Mouse (Mus musculus) MEL (cell line): Measurements from ENCODE around the gene Nipa1. TPM values are rescaled to one million over a fixed set of nuclear protein-coding genes. Genes with fewer than 3 reads are reported as not detected.
A peak's percentile ranks its signal among the peaks of the same experiment; 100 is the strongest.

Experiments used
- DNase-seq: peaks from one replicate; pipeline ENCODE4 v3.0.0; 2011; ENCODE audit warnings: low read depth, low spot score
- H3K27ac ChIP-seq: 2 replicates; pipeline ENCODE4 v1.5.1; 2012; ENCODE audit warnings: low read depth, mild to moderate bottlenecking, control low read depth, low read length, moderate library complexity; ENCODE audit not compliant: control insufficient read depth
- H3K27me3 ChIP-seq, 2 experiments: fragments of 150-350 bp in 1 of 2; sonication (generic) in 1 of 2; 2 replicates each; pipeline ENCODE4 v1.6.1; 2012; ENCODE audit warnings: low read length in 2 of 2, mild to moderate bottlenecking in 2 of 2, improper control_type of control experiment in 1 of 2, moderate library complexity in 1 of 2; ENCODE audit not compliant: insufficient read depth in 2 of 2, control insufficient read depth in 1 of 2
- H3K36me3 ChIP-seq, 2 experiments: 2 replicates each; pipeline ENCODE4 v1.6.1; 2012 to 2014; ENCODE audit warnings: low read length in 2 of 2, improper control_type of control experiment in 1 of 2, inconsistent platforms in 1 of 2, mild to moderate bottlenecking in 1 of 2; ENCODE audit not compliant: insufficient read depth in 2 of 2, control insufficient read depth in 1 of 2
- H3K4me1 ChIP-seq, 2 experiments: fragments of 150-350 bp in 1 of 2; sonication (generic) in 1 of 2; 2 replicates each; pipeline ENCODE4 v1.6.1; 2012; ENCODE audit warnings: low read length in 2 of 2, improper control_type of control experiment in 1 of 2, mild to moderate bottlenecking in 1 of 2; ENCODE audit not compliant: insufficient read depth in 2 of 2, control insufficient read depth in 1 of 2
- H3K4me3 ChIP-seq, 2 experiments: fragments of 150-350 bp in 1 of 2; sonication (generic) in 1 of 2; 2 replicates each; pipeline ENCODE4 v1.5.1; 2012; ENCODE audit warnings: low read depth in 2 of 2, low read length in 2 of 2, mild to moderate bottlenecking in 2 of 2, moderate library complexity in 2 of 2, control low read depth in 1 of 2, improper control_type of control experiment in 1 of 2; ENCODE audit not compliant: control insufficient read depth in 1 of 2, insufficient read depth in 1 of 2
- H3K79me2 ChIP-seq: 2 replicates; pipeline ENCODE4 v1.6.1; 2012; ENCODE audit warnings: mild to moderate bottlenecking, low read length, moderate library complexity; ENCODE audit not compliant: control insufficient read depth, poor library complexity, insufficient read depth
- H3K9ac ChIP-seq: 2 replicates; pipeline ENCODE4 v1.6.1; 2012; ENCODE audit warnings: low read depth, mild to moderate bottlenecking, control low read depth, low read length, moderate library complexity; ENCODE audit not compliant: control insufficient read depth, poor library complexity, severe bottlenecking
- H3K9me3 ChIP-seq: fragments of 150-350 bp; sonication (generic); replicated peaks from 2 replicates; pipeline ENCODE4 v1.6.1; 2012; ENCODE audit warnings: mild to moderate bottlenecking, low read length, improper control_type of control experiment, moderate library complexity; ENCODE audit not compliant: insufficient read depth
- E2F4 ChIP-seq: IDR thresholded peaks from 2 replicates; pipeline ENCODE4 v1.6.1; 2011; ENCODE audit warnings: low read depth, low read length, improper control_type of control experiment, borderline replicate concordance
- MAFK ChIP-seq: IDR thresholded peaks from 2 replicates; pipeline ENCODE4 v1.6.1; 2011; ENCODE audit warnings: low read depth, mild to moderate bottlenecking, low read length, improper control_type of control experiment, borderline replicate concordance
- MAX ChIP-seq: IDR thresholded peaks from 2 replicates; pipeline ENCODE4 v1.6.1; 2011; ENCODE audit warnings: low read length, improper control_type of control experiment
- MEF2A ChIP-seq: IDR thresholded peaks from 2 replicates; pipeline ENCODE4 v1.6.1; 2014; ENCODE audit warnings: low read depth, mild to moderate bottlenecking, inconsistent platforms, low read length, improper control_type of control experiment; ENCODE audit not compliant: poor library complexity, insufficient replicate concordance, severe bottlenecking; ENCODE audit errors: extremely low read depth
- MYB ChIP-seq: IDR thresholded peaks from 2 replicates; pipeline ENCODE4 v1.6.1; 2011; ENCODE audit warnings: mild to moderate bottlenecking, low read depth, low read length, improper control_type of control experiment
- MYC ChIP-seq: IDR thresholded peaks from 2 replicates; pipeline ENCODE4 v1.6.1; 2011; ENCODE audit warnings: low read depth, mild to moderate bottlenecking, low read length, improper control_type of control experiment, moderate library complexity
- NRF1 ChIP-seq: IDR thresholded peaks from 2 replicates; pipeline ENCODE4 v1.6.1; 2014; ENCODE audit warnings: low read depth, mild to moderate bottlenecking, inconsistent platforms, low read length, improper control_type of control experiment, moderate library complexity; ENCODE audit not compliant: poor library complexity, insufficient read depth, severe bottlenecking
- RCOR1 ChIP-seq: IDR thresholded peaks from 2 replicates; pipeline ENCODE4 v1.6.1; 2012; ENCODE audit warnings: low read depth, mild to moderate bottlenecking, inconsistent platforms, low read length, improper control_type of control experiment
- SIN3A ChIP-seq: IDR thresholded peaks from 2 replicates; pipeline ENCODE4 v1.6.1; 2012; ENCODE audit warnings: low read length, improper control_type of control experiment, inconsistent platforms
- SMC3 ChIP-seq: IDR thresholded peaks from 2 replicates; pipeline ENCODE4 v1.6.1; 2011; ENCODE audit warnings: low read depth, low read length, improper control_type of control experiment
- UBTF ChIP-seq: IDR thresholded peaks from 2 replicates; pipeline ENCODE4 v1.6.1; 2012; ENCODE audit warnings: low read depth, mild to moderate bottlenecking, inconsistent platforms, low read length, improper control_type of control experiment, moderate library complexity, borderline replicate concordance; ENCODE audit not compliant: insufficient read depth
- USF2 ChIP-seq, 2 experiments: IDR thresholded peaks; 2 replicates each; pipeline ENCODE4 v1.6.1; 2011 to 2012; ENCODE audit warnings: improper control_type of control experiment in 2 of 2, low read length in 2 of 2, borderline replicate concordance in 1 of 2, inconsistent platforms in 1 of 2, low read depth in 1 of 2, mild to moderate bottlenecking in 1 of 2; ENCODE audit not compliant: insufficient read depth in 1 of 2
- ZKSCAN1 ChIP-seq: IDR thresholded peaks from 2 replicates; pipeline ENCODE4 v1.6.1; 2012; ENCODE audit warnings: low read depth, mild to moderate bottlenecking, inconsistent platforms, low read length, improper control_type of control experiment, moderate library complexity
- ZMIZ1 ChIP-seq: IDR thresholded peaks from 2 replicates; pipeline ENCODE4 v1.6.1; 2012; ENCODE audit warnings: low read depth, mild to moderate bottlenecking, inconsistent platforms, low read length, improper control_type of control experiment, moderate library complexity
- polyA plus RNA-seq, 2 experiments: library from polyadenylated mRNA; stranded (reverse) in 1 of 2; unstranded in 1 of 2; fragments of >175 nt in 1 of 2; fragments of >200 nt in 1 of 2; gene quantifications; 2 replicates each; pipeline versions ENCODE4 v1.2.1 to v1.2.4; 2012; ENCODE audit warnings: low replicate concordance in 2 of 2, low read depth in 1 of 2; ENCODE audit not compliant: insufficient read length in 2 of 2, insufficient read depth in 1 of 2, missing spikeins in 1 of 2
- total RNA-seq: library from RNA; depleted of rRNA; stranded (reverse); fragments of 300-350 nt; gene quantifications from 2 replicates; pipeline ENCODE4 v1.2.3, GENCODE M21; 2012

The Nipa1 gene
- total and polyA plus RNA-seq, 3 experiments = 13.0 to 14.8 TPM; not detected in 1

DNA sequence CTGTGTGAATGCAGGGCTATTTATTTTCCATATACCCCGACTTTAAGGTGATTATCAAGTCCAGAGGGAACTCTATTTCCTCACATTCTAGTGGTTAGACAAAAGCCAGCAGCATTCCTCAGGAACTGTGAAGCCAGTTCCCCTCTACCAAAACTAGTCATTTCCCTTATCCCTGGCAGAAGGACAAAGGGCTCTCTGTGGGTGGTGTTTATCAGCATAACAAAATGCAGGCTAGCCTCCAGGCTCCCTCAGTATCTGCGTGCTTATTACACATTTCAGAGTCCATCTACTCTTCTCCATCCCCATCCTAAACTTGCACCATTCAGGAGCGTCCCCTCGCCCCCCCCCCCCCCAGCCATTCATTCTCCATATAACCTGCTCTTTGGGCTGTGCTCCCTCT, 20.8 kb downstream of the Nipa1 start:
- TF ChIP-seq SMC3 (no peak), MAFK (no peak), RCOR1 (no peak), MYB (no peak), ZKSCAN1 (no peak), MEF2A (no peak), UBTF (no peak), MYC (no peak), USF2 (IDR thresholded peaks at IDR 0.05; ENCODE audit: borderline replicate concordance in 1 of 2, insufficient read depth in 1 of 2, low read depth in 1 of 2, low read length in 2 of 2) (no peak), NRF1 (no peak)
- peak; percentile 23 for DNase-seq
- no peak overlapping the region for H3K27ac ChIP-seq

DNA sequence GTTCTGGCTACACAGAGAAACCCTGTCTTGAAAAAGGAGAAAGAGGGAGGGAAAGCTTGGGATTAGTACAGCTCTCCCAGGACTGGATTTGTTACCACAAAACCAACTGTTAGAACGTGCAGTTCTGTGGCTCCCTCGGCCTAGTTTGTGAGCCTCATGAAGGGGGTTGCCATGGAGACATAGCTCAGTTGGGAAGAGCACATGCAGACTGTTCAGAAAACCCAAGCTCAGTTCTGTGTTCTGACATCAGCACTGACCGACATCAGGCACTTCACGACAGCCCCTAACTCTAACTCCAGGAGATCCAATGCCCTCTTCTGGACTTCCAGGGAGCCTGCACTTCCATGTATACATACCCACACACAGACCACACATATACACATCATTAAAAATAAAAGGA, 24.7 kb downstream of the Nipa1 start:
- H3K4me1 ChIP-seq = no peaks in the 10 kb centered on the region
- DNase-seq = no peak
- 0 out of 4 replicates have a peak, but pooled peaks cover 0 to 1% of the 10 kb centered on the region in 2 experiments for H3K36me3 ChIP-seq
- no peak overlapping the region for H3K9ac ChIP-seq
- no peaks in the 10 kb centered on the region for H3K9me3 ChIP-seq
- no peak overlapping the region for H3K4me3 ChIP-seq
- no peaks in the 10 kb centered on the region for H3K27me3 ChIP-seq
- H3K27ac ChIP-seq = no peak overlapping the region
- H3K79me2 ChIP-seq = no peaks in the 10 kb centered on the region
- TF ChIP-seq E2F4 = no peak
- TF ChIP-seq MAFK = no peak
- no peak for TF ChIP-seq SIN3A
- no peak for TF ChIP-seq ZMIZ1
- TF ChIP-seq MEF2A = no peak
- TF ChIP-seq MAX = no peak
- TF ChIP-seq MYB = no peak
- no peak for TF ChIP-seq RCOR1
- TF ChIP-seq, all 39 proteins: peak for 0

More for the DNA sequence above, 20.8 kb downstream of the Nipa1 start:
- no peaks in the 10 kb centered on the region for H3K4me1 ChIP-seq
- no peak overlapping the region for H3K4me3 ChIP-seq
- H3K9me3 ChIP-seq = no peaks in the 10 kb centered on the region
- H3K79me2 ChIP-seq = no peaks in the 10 kb centered on the region
- peaks cover under 1 to 1% of the 10 kb centered on the region in 2 experiments; a peak in 3 of 4 replicates for H3K36me3 ChIP-seq
- no peak overlapping the region for H3K9ac ChIP-seq
- H3K27me3 ChIP-seq = no peaks in the 10 kb centered on the region
